Mouse (Mus musculus): ENCODE results near the gene Neb. TPM values are rescaled to one million over a fixed set of nuclear protein-coding genes. Genes with fewer than 3 reads are reported as not detected.

The Neb gene
- 1 to 10 TPM; 4.8 to 5.2 TPM for total RNA-seq (2021)

- no peak for DNase-seq (ENCODE audit: low spot score)
- intact Hi-C loops (cut with DNase I) = no loop called here
These were observed at the start of gene Neb for GRCm38 (mm10) chr2:52378448-52378804. Gene Neb (minus strand): TSS chr2:52378474.

- intact Hi-C loops (cut with DNase I) = loop anchor here (5.0 to 10.0 kb wide), 3 partner anchors 165 to 757 kb away; partner anchors contain the start of gene Nmi
These were observed 49.1 kb upstream of the Neb start for GRCm38 (mm10) chr2:52427383-52427782.

GRCm38 (mm10) chr2:52426041-52426440, 47.8 kb upstream of the Neb start:
- DNase-seq (ENCODE audit: low spot score) = no peak
- intact Hi-C loops (cut with DNase I) = loop anchor here (5.0 to 10.0 kb wide), 3 partner anchors 166 to 759 kb away; partner anchors contain the start of gene Nmi

More at GRCm38 (mm10) chr2:52427383-52427782, 49.1 kb upstream of the Neb start:
- DNase-seq (ENCODE audit: low spot score) = no peak

GRCm38 (mm10) chr2:52425523-52425795, 47.2 kb upstream of the Neb start:
- DNase-seq (ENCODE audit: low spot score) = no peak

GRCm38 (mm10) chr2:52424747-52425522, 46.7 kb upstream of the Neb start, which contains the start of gene Arl5a:
Gene Arl5a (minus strand): TSS chr2:52424901.
- intact Hi-C loops (cut with DNase I) = loop anchor here (5.0 to 10.0 kb wide), 5 partner anchors 147 to 760 kb away; partner anchors contain the start of genes Nmi and Rif1
- peak; percentile 89 for DNase-seq (ENCODE audit: low spot score)

More at GRCm38 (mm10) chr2:52425523-52425795, 47.2 kb upstream of the Neb start:
- intact Hi-C loops (cut with DNase I) = loop anchor here (5.0 to 10.0 kb wide), 3 partner anchors 167 to 759 kb away; partner anchors contain the start of gene Nmi

GRCm38 (mm10) chr2:52424248-52424728, 46.0 kb upstream of the Neb start:
- DNase-seq (ENCODE audit: low spot score) = no peak
- intact Hi-C loops (cut with DNase I) = loop anchor here (5.0 to 10.0 kb wide), 4 partner anchors 148 to 761 kb away; partner anchors contain the start of genes Nmi and Rif1

GRCm38 (mm10) chr2:52423611-52424247, 45.5 kb upstream of the Neb start:
- intact Hi-C loops (cut with DNase I) = loop anchor here (5.0 to 10.0 kb wide), 4 partner anchors 149 to 761 kb away; partner anchors contain the start of genes Nmi and Rif1

GRCm38 (mm10) chr2:52422871-52423610, 44.8 kb upstream of the Neb start:
- no peak for DNase-seq (ENCODE audit: low spot score)
- intact Hi-C loops (cut with DNase I) = loop anchor here (5.0 to 10.0 kb wide), 4 partner anchors 149 to 762 kb away; partner anchors contain the start of genes Nmi and Rif1

More at GRCm38 (mm10) chr2:52423611-52424247, 45.5 kb upstream of the Neb start:
- DNase-seq (ENCODE audit: low spot score) = no peak

GRCm38 (mm10) chr2:52421197-52421596, 42.9 kb upstream of the Neb start:
- intact Hi-C loops (cut with DNase I) = loop anchor here (5.0 to 10.0 kb wide), 4 partner anchors 151 to 764 kb away; partner anchors contain the start of genes Nmi and Rif1
- no peak for DNase-seq (ENCODE audit: low spot score)

GRCm38 (mm10) chr2:52420001-52420710, 41.9 kb upstream of the Neb start:
- intact Hi-C loops (cut with DNase I) = loop anchor here (5.0 to 10.0 kb wide), 4 partner anchors 152 to 765 kb away; partner anchors contain the start of genes Nmi and Rif1

GRCm38 (mm10) chr2:52419295-52419694, 41.0 kb upstream of the Neb start:
- intact Hi-C loops (cut with DNase I) = no loop called here

More at GRCm38 (mm10) chr2:52420001-52420710, 41.9 kb upstream of the Neb start:
- DNase-seq (ENCODE audit: low spot score) = no peak

GRCm38 (mm10) chr2:52412524-52413037, 34.3 kb upstream of the Neb start:
- intact Hi-C loops (cut with DNase I) = no loop called here
- DNase-seq (ENCODE audit: low spot score) = no peak

More at GRCm38 (mm10) chr2:52419295-52419694, 41.0 kb upstream of the Neb start:
- no peak for DNase-seq (ENCODE audit: low spot score)

- intact Hi-C loops (cut with DNase I) = loop anchor here (5.0 kb wide), 1 partner anchor 104 kb away; no protein-coding TSS in a partner anchor
- no peak for DNase-seq (ENCODE audit: low spot score)
These were observed 28.2 kb upstream of the Neb start for GRCm38 (mm10) chr2:52406480-52406879.

- intact Hi-C loops (cut with DNase I) = loop anchor here (5.0 kb wide), 1 partner anchor 103 kb away; no protein-coding TSS in a partner anchor
- no peak for DNase-seq (ENCODE audit: low spot score)
These were observed 27.0 kb upstream of the Neb start for GRCm38 (mm10) chr2:52405238-52405637.

GRCm38 (mm10) chr2:52394529-52394928, 16.3 kb upstream of the Neb start:
- intact Hi-C loops (cut with DNase I) = no loop called here
- no peak for DNase-seq (ENCODE audit: low spot score)

- no peak for DNase-seq (ENCODE audit: low spot score)
- intact Hi-C loops (cut with DNase I) = no loop called here
These were observed 12.2 kb upstream of the Neb start for GRCm38 (mm10) chr2:52390415-52390975.

- intact Hi-C loops (cut with DNase I) = no loop called here
These were observed 11.7 kb upstream of the Neb start for GRCm38 (mm10) chr2:52389975-52390374.

GRCm38 (mm10) chr2:52386451-52386850, 8.2 kb upstream of the Neb start:
- intact Hi-C loops (cut with DNase I) = no loop called here
- no peak for DNase-seq (ENCODE audit: low spot score)

More at GRCm38 (mm10) chr2:52389975-52390374, 11.7 kb upstream of the Neb start:
- DNase-seq (ENCODE audit: low spot score) = no peak
